Mouse (Mus musculus) thymus, adult 18-20 months (tissue): ENCODE results near the gene T2.
A peak's percentile ranks its signal among the peaks of the same experiment; 100 is the strongest.
"Not testable (repeated sequence)": the region's sequence is repeated elsewhere in the genome, so short reads cannot be mapped to it uniquely, and the experiment has no call there.

Experiments used
- DNase-seq, 2 experiments: peaks; one replicate each; pipeline ENCODE4 v3.0.0; 2022; ENCODE audit warnings: mixed read lengths in 2 of 2

The T2 gene

GRCm38 (mm10) chr17:8367514-8368480 lies 12.0 kb downstream of the T2 start:
- DNase-seq = no peak

GRCm38 (mm10) chr17:8368570-8368969 lies 12.8 kb downstream of the T2 start:
- DNase-seq = no peak

- no peak for DNase-seq
Observed at GRCm38 (mm10) chr17:8369171-8369570, 13.4 kb downstream of the T2 start.

GRCm38 (mm10) chr17:8370634-8371229 lies 14.9 kb downstream of the T2 start:
- no peak for DNase-seq

- DNase-seq = peak; percentile 66 to 77
Observed at GRCm38 (mm10) chr17:8371834-8372233, 16.0 kb downstream of the T2 start.

- peak; percentile 55 to 70 for DNase-seq
Observed at GRCm38 (mm10) chr17:8372286-8373046, 16.7 kb downstream of the T2 start.

GRCm38 (mm10) chr17:8377298-8377697 lies 21.5 kb downstream of the T2 start:
- DNase-seq = no peak

GRCm38 (mm10) chr17:8385441-8385840 lies 29.6 kb downstream of the T2 start:
- no peak for DNase-seq

GRCm38 (mm10) chr17:8388463-8388862 lies 32.7 kb downstream of the T2 start:
- no peak for DNase-seq

- DNase-seq = no peak
Observed at GRCm38 (mm10) chr17:8388990-8389789, 33.4 kb downstream of the T2 start.

- no peak for DNase-seq
Observed at GRCm38 (mm10) chr17:8389790-8390095, 34.0 kb downstream of the T2 start.

GRCm38 (mm10) chr17:8390487-8390886 lies 34.7 kb downstream of the T2 start:
- DNase-seq = no peak

- no peak for DNase-seq
Observed at GRCm38 (mm10) chr17:8396371-8396770, 40.6 kb downstream of the T2 start.

- DNase-seq = no peak
Observed at GRCm38 (mm10) chr17:8397946-8398345, 42.2 kb downstream of the T2 start.

GRCm38 (mm10) chr17:8403932-8404331 lies 48.1 kb downstream of the T2 start:
- DNase-seq = not testable (repeated sequence)

- DNase-seq = no peak
Observed at GRCm38 (mm10) chr17:8406285-8406684, 50.5 kb downstream of the T2 start.

GRCm38 (mm10) chr17:8408002-8408401 lies 52.2 kb downstream of the T2 start:
- not testable (repeated sequence) for DNase-seq

- DNase-seq = no peak
Observed at GRCm38 (mm10) chr17:8408589-8409295, 53.0 kb downstream of the T2 start.

- DNase-seq = no peak
Observed at GRCm38 (mm10) chr17:8410330-8410729, 54.5 kb downstream of the T2 start.

GRCm38 (mm10) chr17:8413656-8414055 lies 57.9 kb downstream of the T2 start:
- no peak for DNase-seq

- no peak for DNase-seq
Observed at GRCm38 (mm10) chr17:8415533-8415932, 59.7 kb downstream of the T2 start.

GRCm38 (mm10) chr17:8416865-8417264 lies 61.1 kb downstream of the T2 start:
- no peak for DNase-seq
